Mouse (Mus musculus) T-cell, adult 66 days (primary cell): ENCODE data around the gene Gpr171. TPM values are rescaled to one million over a fixed set of nuclear protein-coding genes. Genes with fewer than 3 reads are reported as not detected.

Experiments used
- total RNA-seq, 2 experiments: library from RNA; stranded (reverse); gene quantifications; 3 replicates in 1 of 2; 4 replicates in 1 of 2; pipeline ENCODE4 v1.2.4; 2023

Gpr171 gene
- 10 to 100 TPM; 38.3 to 47.7 TPM for total RNA-seq

DNA sequence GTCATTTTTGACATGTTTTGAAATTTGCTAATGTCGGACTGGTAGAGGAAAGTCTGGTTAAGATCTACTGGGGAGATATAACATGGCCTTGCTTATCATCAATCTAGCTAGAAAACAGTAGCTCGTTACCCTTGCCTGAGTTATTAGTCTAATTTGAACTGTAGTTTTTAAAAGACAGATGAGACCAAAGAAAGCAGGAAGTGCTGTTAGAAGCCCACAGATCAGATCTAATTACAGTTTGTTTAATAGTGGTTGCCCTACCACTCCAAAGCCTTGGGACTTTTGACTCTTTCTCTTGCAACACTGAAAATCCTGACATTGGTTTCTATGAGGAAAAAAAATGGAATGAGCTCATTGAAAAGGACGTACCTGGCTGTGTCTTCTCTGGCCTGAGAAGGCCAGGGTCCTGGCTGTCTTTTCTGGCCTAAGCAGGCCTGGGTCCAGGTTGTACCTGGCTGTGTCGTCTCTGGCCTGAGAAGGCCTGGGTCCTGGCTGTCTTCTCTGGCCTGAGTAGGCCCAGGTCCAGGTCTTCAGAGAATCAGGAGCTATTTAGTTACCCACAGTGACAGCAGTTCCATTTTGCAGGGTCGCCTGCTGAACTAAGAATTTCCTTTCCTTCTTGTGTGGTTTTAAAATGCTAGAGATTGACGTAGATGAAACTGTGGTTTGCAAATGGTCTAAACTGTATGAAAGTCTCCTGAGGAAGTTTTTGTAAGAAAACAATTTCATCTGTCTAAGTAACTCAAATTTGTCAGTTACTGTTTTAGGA is at the start of gene Gpr171:
TSS of gene Gpr171 (minus strand) at position 604 of the 769 bp plus-strand sequence.

Other genes with a start within 250 kb of the Gpr171 start
- not detected for gene Clrn1, start 216.5 kb downstream of the Gpr171 start, total RNA-seq
- under 1 TPM; 0.80 to 0.90 TPM for gene Med12l, start 96.0 kb downstream of the Gpr171 start, total RNA-seq
- 1 to 10 TPM; 1.4 to 2.7 TPM for gene P2ry14, start 51.8 kb upstream of the Gpr171 start, total RNA-seq
- not detected for gene Gpr87, start 93.3 kb upstream of the Gpr171 start, total RNA-seq
- gene P2ry13, start 109.1 kb upstream of the Gpr171 start, total RNA-seq, result under 1 TPM; 0.44 to 0.79 TPM
- under 1 TPM in 1 of 2 experiments, not detected in 1; 0.73 TPM for gene P2ry12, start 161.1 kb upstream of the Gpr171 start, total RNA-seq
- gene Igsf10, start 242.6 kb upstream of the Gpr171 start, total RNA-seq, result not detected